Mouse (Mus musculus): Measurements from ENCODE around the gene Phactr1. TPM values are rescaled to one million over a fixed set of nuclear protein-coding genes. Genes with fewer than 3 reads are reported as not detected.

Phactr1 gene
- polyA plus RNA-seq, 1 experiment from 2014 or later = 0.72 TPM

- Histone ChIP-seq H3K9me3 (ENCODE audit: low read length) (no peaks in the 10 kb centered on the region), H3K27me3 (ENCODE audit: insufficient read depth, low read length) (no peaks in the 10 kb centered on the region), H3K4me3 (ENCODE audit: low read depth, low read length) (peak overlapping the region; percentile 66), H3K4me2 (ENCODE audit: low read depth, low read length) (peak overlapping the region; percentile 92), H3K4me1 (ENCODE audit: insufficient read depth) (peaks cover 8% of the 10 kb centered on the region), H3K27ac (ENCODE audit: low read depth) (peak overlapping the region; percentile 88; the same call in 1 of the 2 replicates), H3K36me3 (replicated peaks; ENCODE audit: insufficient read depth, low read length) (no peaks in the 10 kb centered on the region), H3K9ac (replicated peaks) (peak overlapping the region; percentile 70; the same call in 1 of the 2 replicates)
- TF ChIP-seq CTCF (IDR thresholded peaks at IDR 0.05; ENCODE audit: low read depth) = peak; percentile 53
- no peak for TF ChIP-seq EP300 (IDR thresholded peaks at IDR 0.05; ENCODE audit: low read depth)
- ATAC-seq (no peak), DNase-seq (peak; percentile 42)
- 39% methylated on average over 14 of the region's 14 CpGs for WGBS (ENCODE audit: insufficient replicate concordance)
Measured at GRCm38 (mm10) chr13:43172036-43172713, 491.8 kb downstream of the Phactr1 start.

- H3K36me3 ChIP-seq (replicated peaks; ENCODE audit: insufficient read depth, low read length) = no peaks in the 10 kb centered on the region
- no peaks in the 10 kb centered on the region for H3K27me3 ChIP-seq (ENCODE audit: insufficient read depth, low read length)
- H3K27ac ChIP-seq (ENCODE audit: low read depth) = no peak overlapping the region
- no peak overlapping the region; the same call in 1 of the 2 replicates for H3K4me2 ChIP-seq (ENCODE audit: low read depth, low read length)
- no peaks in the 10 kb centered on the region for H3K9me3 ChIP-seq (ENCODE audit: low read length)
- no peak overlapping the region for H3K4me3 ChIP-seq (ENCODE audit: low read depth, low read length)
- WGBS (ENCODE audit: insufficient replicate concordance) = 16% methylated on average over 9 of the region's 9 CpGs
- ATAC-seq (no peak), DNase-seq (peak; percentile 75)
- no peak overlapping the region for H3K9ac ChIP-seq (replicated peaks)
- H3K4me1 ChIP-seq (ENCODE audit: insufficient read depth) = peaks cover 8% of the 10 kb centered on the region
- peak; percentile 89 for TF ChIP-seq CTCF (IDR thresholded peaks at IDR 0.05; ENCODE audit: low read depth)
- TF ChIP-seq EP300 (IDR thresholded peaks at IDR 0.05; ENCODE audit: low read depth) = no peak
Measured at GRCm38 (mm10) chr13:43173262-43173661, 492.8 kb downstream of the Phactr1 start.

GRCm38 (mm10) chr13:43176676-43177075 is 496.3 kb downstream of the Phactr1 start:
- no peak for TF ChIP-seq CTCF (IDR thresholded peaks at IDR 0.05; ENCODE audit: low read depth)
- TF ChIP-seq EP300 (IDR thresholded peaks at IDR 0.05; ENCODE audit: low read depth) = no peak
- H3K4me3 ChIP-seq (ENCODE audit: low read depth, low read length) = no peak overlapping the region
- H3K9me3 ChIP-seq (ENCODE audit: low read length) = no peaks in the 10 kb centered on the region
- H3K27ac ChIP-seq (ENCODE audit: low read depth) = no peak overlapping the region
- ATAC-seq (no peak), DNase-seq (no peak)
- H3K4me2 ChIP-seq (ENCODE audit: low read depth, low read length) = no peak overlapping the region
- H3K9ac ChIP-seq (replicated peaks) = no peak overlapping the region
- WGBS (ENCODE audit: insufficient replicate concordance) = 82% methylated on average over 3 of the region's 3 CpGs
- H3K4me1 ChIP-seq (ENCODE audit: insufficient read depth) = peaks cover 11% of the 10 kb centered on the region
- H3K36me3 ChIP-seq (replicated peaks; ENCODE audit: insufficient read depth, low read length) = no peaks in the 10 kb centered on the region
- no peaks in the 10 kb centered on the region for H3K27me3 ChIP-seq (ENCODE audit: insufficient read depth, low read length)

GRCm38 (mm10) chr13:43177317-43177716 is 496.9 kb downstream of the Phactr1 start:
- Histone ChIP-seq H3K9ac (replicated peaks) (no peak overlapping the region), H3K9me3 (ENCODE audit: low read length) (no peaks in the 10 kb centered on the region), H3K27ac (ENCODE audit: low read depth) (no peak overlapping the region), H3K4me3 (ENCODE audit: low read depth, low read length) (no peak overlapping the region), H3K4me2 (ENCODE audit: low read depth, low read length) (no peak overlapping the region), H3K4me1 (ENCODE audit: insufficient read depth) (peaks cover 5% of the 10 kb centered on the region), H3K36me3 (replicated peaks; ENCODE audit: insufficient read depth, low read length) (no peaks in the 10 kb centered on the region), H3K27me3 (ENCODE audit: insufficient read depth, low read length) (no peaks in the 10 kb centered on the region)
- WGBS (ENCODE audit: insufficient replicate concordance) = 79% methylated on average over 7 of the region's 7 CpGs
- TF ChIP-seq CTCF (IDR thresholded peaks at IDR 0.05; ENCODE audit: low read depth) (no peak), EP300 (IDR thresholded peaks at IDR 0.05; ENCODE audit: low read depth) (no peak)
- no peak for DNase-seq
- no peak for ATAC-seq

- no peak overlapping the region for H3K4me3 ChIP-seq (ENCODE audit: low read depth, low read length)
- peak overlapping the region; percentile 38; the same call in 1 of the 2 replicates for H3K4me2 ChIP-seq (ENCODE audit: low read depth, low read length)
- H3K9me3 ChIP-seq (ENCODE audit: low read length) = no peaks in the 10 kb centered on the region
- no peak for TF ChIP-seq EP300 (IDR thresholded peaks at IDR 0.05; ENCODE audit: low read depth)
- no peak for TF ChIP-seq CTCF (IDR thresholded peaks at IDR 0.05; ENCODE audit: low read depth)
- peak; percentile 67 for DNase-seq
- no peak overlapping the region for H3K9ac ChIP-seq (replicated peaks)
- peaks cover 12% of the 10 kb centered on the region for H3K4me1 ChIP-seq (ENCODE audit: insufficient read depth)
- H3K36me3 ChIP-seq (replicated peaks; ENCODE audit: insufficient read depth, low read length) = no peaks in the 10 kb centered on the region
- no peak overlapping the region for H3K27ac ChIP-seq (ENCODE audit: low read depth)
- 59% methylated on average over 7 of the region's 7 CpGs for WGBS (ENCODE audit: insufficient replicate concordance)
- no peaks in the 10 kb centered on the region for H3K27me3 ChIP-seq (ENCODE audit: insufficient read depth, low read length)
- ATAC-seq = peak; percentile 65; the same call in 1 of the 2 replicates
Measured at GRCm38 (mm10) chr13:43181104-43181503, 500.7 kb downstream of the Phactr1 start.

- Histone ChIP-seq H3K4me3 (ENCODE audit: low read depth, low read length) (peak overlapping the region; percentile 31), H3K27me3 (ENCODE audit: insufficient read depth, low read length) (no peaks in the 10 kb centered on the region), H3K36me3 (replicated peaks; ENCODE audit: insufficient read depth, low read length) (no peaks in the 10 kb centered on the region), H3K4me2 (ENCODE audit: low read depth, low read length) (peak overlapping the region; percentile 68), H3K9me3 (ENCODE audit: low read length) (no peaks in the 10 kb centered on the region), H3K4me1 (ENCODE audit: insufficient read depth) (peaks cover 12% of the 10 kb centered on the region), H3K27ac (ENCODE audit: low read depth) (no peak overlapping the region), H3K9ac (replicated peaks) (no peak overlapping the region)
- WGBS (ENCODE audit: insufficient replicate concordance) = 18% methylated on average over 14 of the region's 14 CpGs
- DNase-seq = peak; percentile 89
- TF ChIP-seq CTCF (IDR thresholded peaks at IDR 0.05; ENCODE audit: low read depth) (peak; percentile 94), EP300 (IDR thresholded peaks at IDR 0.05; ENCODE audit: low read depth) (no peak)
- peak; percentile 62; the same call in 1 of the 2 replicates for ATAC-seq
Measured at GRCm38 (mm10) chr13:43182465-43183201, 502.2 kb downstream of the Phactr1 start.
